Mouse (Mus musculus) urinary bladder, adult 2 months (tissue): ENCODE measurements around the gene Col4a3bp. TPM values are rescaled to one million over a fixed set of nuclear protein-coding genes. Genes with fewer than 3 reads are reported as not detected.

Experiments used
- polyA plus RNA-seq: library from polyadenylated mRNA; depleted of rRNA; stranded (reverse); fragments of >200 nt; gene quantifications from 2 replicates; pipeline ENCODE4 v1.2.3, GENCODE M21; 2012; rRNA removed

Col4a3bp gene
- polyA plus RNA-seq, 1 experiment = 42.6 TPM

Other genes starting within 250 kb of the Col4a3bp start
- 7.0 and 9.8 TPM in 2 replicates for gene Poc5, start 154.3 kb upstream of the Col4a3bp start, polyA plus RNA-seq
- gene Ankdd1b, start 71.4 kb upstream of the Col4a3bp start, polyA plus RNA-seq = 1.7 and 2.3 TPM in 2 replicates
- gene Gm17622, start 51.9 kb upstream of the Col4a3bp start, polyA plus RNA-seq = not detected in 2 replicates
- 11.8 and 12.5 TPM in 2 replicates for gene Polk, start within 50 bp of the Col4a3bp start, polyA plus RNA-seq
- 16.6 and 20.4 TPM in 2 replicates for gene Hmgcr, start 128.3 kb downstream of the Col4a3bp start, polyA plus RNA-seq
- not detected in 2 replicates for gene Ankrd31, start 205.7 kb downstream of the Col4a3bp start, polyA plus RNA-seq